Mouse (Mus musculus): Measurements from ENCODE around the gene Clip2. TPM values are rescaled to one million over a fixed set of nuclear protein-coding genes. Genes with fewer than 3 reads are reported as not detected.

Clip2 gene
- total RNA-seq, 2 experiments from 2014 or later: 3.0 to 4.2 TPM

DNA sequence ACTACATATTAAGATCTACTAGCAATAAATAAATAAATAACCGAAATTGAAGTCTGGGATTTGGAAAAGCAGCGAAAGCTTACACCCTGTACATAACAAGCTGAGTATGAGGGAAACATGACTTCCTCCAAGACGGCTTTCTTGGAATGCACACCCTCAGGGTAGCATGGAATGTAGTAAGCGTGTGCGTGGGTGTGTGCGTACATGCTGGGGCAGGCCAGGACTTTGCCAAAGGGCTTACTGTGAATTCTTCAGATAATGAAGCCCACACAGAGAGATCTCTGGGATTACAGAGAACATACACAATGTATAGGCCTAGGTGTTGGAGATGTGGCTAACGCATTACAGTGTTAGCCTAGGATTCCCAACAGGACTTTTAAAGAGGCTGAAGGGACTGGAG lies 25.3 kb upstream of the Clip2 start:
- DNase-seq: no peak
- no peak overlapping the region for H3K27ac ChIP-seq
- no peak for TF ChIP-seq CTCF (IDR thresholded peaks at IDR 0.05)
- intact Hi-C loops (cut with DNase I): no loop called here
- H3K4me3 ChIP-seq: no peak overlapping the region

DNA sequence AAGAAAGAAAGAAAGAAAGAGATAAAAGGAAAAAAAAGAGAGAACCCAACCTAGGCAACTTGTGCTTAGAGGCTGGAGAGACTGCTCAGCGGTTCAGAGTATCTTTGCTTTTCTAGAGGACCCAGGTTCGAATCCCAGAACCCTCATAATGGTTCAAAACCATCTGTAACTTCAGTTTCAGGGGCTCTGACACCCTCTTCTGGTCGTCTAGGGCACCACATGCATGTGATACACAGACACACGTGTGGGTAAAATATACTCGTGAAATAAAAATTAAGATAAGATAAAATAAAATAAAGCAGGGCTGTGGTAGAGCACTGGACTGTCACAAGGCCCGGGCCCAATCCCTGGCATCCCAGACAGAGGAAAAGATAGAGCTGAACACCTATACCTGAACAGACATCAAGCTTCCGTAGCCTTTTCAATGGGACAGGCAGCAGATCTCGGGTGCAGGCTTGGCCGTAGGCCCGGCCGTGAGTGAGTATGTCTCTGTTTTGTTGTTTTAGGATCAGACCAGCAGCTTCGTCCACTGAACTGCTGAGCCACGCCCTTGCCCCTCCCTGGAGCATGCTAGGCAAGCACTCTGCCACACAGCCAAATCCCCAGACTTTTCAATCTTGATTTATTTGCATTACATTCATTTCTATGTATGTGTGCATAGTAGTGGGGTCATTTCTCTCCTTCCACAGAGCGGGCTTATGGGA lies 24.4 kb upstream of the Clip2 start:
- TF ChIP-seq CTCF (IDR thresholded peaks at IDR 0.05): no peak
- DNase-seq: no peak
- Histone ChIP-seq H3K4me3 (no peak overlapping the region), H3K27ac (no peak overlapping the region)
- intact Hi-C loops (cut with DNase I): no loop called here

DNA sequence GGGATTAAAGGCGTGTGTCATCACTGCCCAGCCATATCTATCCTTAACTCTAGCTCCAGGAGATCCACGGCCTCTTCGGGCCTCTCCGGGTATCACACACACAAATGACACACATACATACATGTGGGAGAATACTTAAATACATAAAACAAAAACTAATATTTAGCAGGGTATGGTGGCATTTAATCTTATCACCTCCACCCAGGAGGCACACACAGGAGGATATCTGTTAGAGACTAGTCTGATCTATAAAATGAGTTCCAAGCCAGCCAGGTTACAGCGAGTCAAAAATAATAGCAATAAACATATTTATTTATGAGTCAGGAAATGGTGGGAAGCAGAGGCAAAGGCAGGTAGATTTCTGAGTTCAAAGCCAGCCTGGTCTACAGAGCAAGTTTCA lies 23.6 kb upstream of the Clip2 start:
- no peak for DNase-seq
- H3K4me3 ChIP-seq: no peak overlapping the region
- intact Hi-C loops (cut with DNase I): no loop called here
- no peak for TF ChIP-seq CTCF (IDR thresholded peaks at IDR 0.05)
- no peak overlapping the region for H3K27ac ChIP-seq

DNA sequence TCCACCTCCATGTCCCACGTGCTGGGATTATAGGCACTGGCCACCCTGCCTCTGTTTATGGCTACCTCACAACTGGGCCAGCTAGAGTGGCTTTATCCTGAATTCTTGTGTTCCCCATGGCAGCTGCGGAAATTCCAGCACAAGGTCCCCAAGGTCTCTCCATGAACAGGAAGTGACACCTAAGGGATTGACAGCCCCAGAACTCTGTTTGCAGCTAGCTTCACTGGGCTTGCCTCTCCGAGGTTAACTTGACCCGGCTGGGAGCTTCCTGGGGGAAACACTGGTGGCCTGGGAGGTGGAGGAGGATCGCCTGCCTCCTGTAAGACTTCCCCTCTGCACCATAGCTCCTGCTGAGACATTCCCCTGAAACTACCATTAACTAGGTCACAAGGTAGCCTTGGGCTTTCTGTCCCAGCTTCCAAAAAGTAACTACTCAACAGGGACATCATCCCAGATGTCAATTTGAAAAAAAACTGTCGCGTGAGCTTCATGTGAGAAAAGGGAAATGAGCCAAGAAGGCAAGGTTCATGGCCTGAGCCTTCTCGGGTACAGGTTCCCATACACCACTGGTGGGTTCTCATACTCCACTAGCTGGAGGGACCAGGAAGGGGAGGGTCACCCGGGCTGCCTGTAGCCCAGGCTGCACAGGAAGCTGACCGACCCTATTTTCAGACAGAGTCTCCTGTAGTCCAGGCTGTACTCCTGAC lies 20.4 kb upstream of the Clip2 start:
- intact Hi-C loops (cut with DNase I): loop anchor here (1.0 kb wide), 1 partner anchor 17 kb away; no protein-coding TSS in a partner anchor
- DNase-seq: no peak
- no peak for TF ChIP-seq CTCF (IDR thresholded peaks at IDR 0.05)
- H3K4me3 ChIP-seq: peak overlapping the region; percentile 87
- H3K27ac ChIP-seq: peak overlapping the region; percentile 83

DNA sequence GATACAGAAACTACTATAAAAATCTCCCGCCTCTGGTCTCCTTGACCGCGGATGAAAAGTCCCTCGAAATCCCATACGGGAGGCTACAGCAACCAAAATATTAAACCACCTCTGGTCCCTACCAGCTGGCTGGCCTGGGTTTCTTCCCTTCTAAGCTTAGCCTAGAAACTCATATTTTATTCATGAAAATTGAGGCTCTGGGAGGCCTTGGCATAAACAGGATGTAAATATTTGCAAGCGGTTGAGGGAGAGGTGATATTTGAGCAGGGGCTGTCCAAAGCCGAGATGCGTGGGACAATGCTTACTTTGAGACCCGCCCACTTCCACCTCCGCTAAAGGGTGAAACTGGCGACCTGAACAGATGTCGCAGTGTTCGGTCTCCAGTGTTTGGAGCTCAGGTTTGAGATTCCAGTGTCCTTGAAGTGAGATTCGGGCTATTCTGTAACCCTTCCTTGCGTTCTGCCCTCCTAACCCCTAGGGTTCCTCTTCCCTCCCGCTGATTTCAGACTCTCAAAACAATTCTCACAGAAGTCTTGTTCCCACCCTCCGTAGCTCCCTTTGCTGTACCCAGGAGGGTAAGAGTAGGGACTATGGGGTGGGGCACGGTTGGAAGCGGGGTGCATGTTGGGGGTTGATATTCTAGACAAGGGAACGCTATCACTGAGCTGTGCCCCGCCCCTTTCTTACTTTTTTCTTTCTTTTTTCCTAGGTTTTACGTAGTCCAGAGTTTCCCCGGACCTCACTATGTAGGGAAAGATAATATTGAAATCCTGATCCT lies 19.7 kb upstream of the Clip2 start:
- intact Hi-C loops (cut with DNase I): loop anchor here (1.0 kb wide), 1 partner anchor 17 kb away; no protein-coding TSS in a partner anchor
- no peak for TF ChIP-seq CTCF (IDR thresholded peaks at IDR 0.05)
- H3K4me3 ChIP-seq: peak overlapping the region; percentile 87
- H3K27ac ChIP-seq: peak overlapping the region; percentile 83
- peak; percentile 43 for DNase-seq

DNA sequence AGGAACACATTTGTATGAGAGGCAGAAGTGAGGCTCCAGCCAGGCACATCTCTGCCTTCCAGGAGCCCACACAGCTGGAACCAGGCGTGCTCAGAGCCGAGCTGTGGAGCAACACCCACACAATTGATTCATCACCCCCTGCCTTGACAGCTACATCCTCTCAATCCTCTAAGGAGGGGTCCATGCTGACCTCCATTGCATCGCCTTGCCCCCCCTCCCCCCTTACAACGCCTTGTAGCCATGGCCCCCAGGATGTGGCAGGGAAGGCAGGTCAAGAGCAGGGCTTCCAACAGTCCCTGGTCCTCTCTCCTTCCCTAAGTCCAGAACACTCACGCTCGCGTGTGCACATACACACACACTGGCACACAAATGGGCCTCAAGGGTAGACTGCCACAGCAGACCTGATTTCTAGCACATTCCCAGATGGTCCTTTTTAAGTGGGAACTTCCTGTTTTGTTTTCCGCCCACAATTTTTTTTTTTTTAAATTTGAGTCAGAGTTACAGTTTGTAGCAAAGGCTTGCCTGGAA lies 16.8 kb upstream of the Clip2 start:
- DNase-seq: peak; percentile 35
- intact Hi-C loops (cut with DNase I): no loop called here
- no peak overlapping the region for H3K4me3 ChIP-seq
- no peak for TF ChIP-seq CTCF (IDR thresholded peaks at IDR 0.05)
- peak overlapping the region; percentile 64 for H3K27ac ChIP-seq

DNA sequence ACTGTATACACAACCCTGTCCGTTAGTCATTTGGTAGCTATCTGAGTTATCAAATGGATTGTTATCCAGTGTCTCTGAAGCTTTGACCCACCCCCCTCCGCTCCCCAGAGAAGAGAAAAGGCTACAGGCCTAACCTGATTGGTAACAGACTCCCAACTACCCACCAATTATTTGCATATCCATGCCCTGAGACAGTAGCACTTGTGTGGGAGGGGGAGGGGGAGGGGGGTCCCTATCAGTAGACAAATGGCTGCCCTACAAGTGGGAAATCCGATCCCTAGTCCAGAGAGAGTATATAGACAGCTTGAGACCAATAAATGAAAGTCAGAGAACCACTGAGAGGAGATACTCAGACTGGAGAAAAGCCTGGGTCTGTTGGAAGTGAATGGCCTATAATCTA lies 15.8 kb upstream of the Clip2 start:
- no peak for DNase-seq
- TF ChIP-seq CTCF (IDR thresholded peaks at IDR 0.05): no peak
- intact Hi-C loops (cut with DNase I): no loop called here
- no peak overlapping the region for H3K4me3 ChIP-seq
- no peak overlapping the region; the same call in 1 of the 2 replicates for H3K27ac ChIP-seq

DNA sequence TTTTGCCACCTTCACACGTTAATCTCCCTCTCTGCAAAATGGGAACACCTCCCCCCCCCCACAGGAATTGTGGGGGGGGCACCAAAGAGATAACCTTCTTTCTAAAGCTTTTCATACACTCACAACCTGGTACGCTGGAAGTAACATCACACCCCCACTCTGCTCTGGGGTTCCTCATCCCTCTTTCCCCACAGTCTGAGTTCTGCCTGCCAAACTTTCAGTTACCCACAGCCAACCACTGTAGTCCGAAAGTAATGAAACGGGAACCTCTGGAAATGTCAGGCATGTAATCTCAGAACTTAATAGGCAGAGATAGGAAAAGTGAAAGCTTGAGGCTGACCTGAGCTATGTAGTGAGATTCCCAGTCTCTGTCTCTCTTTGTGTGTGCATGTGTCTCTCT lies 15.2 kb upstream of the Clip2 start:
- no peak for TF ChIP-seq CTCF (IDR thresholded peaks at IDR 0.05)
- intact Hi-C loops (cut with DNase I): no loop called here
- H3K27ac ChIP-seq: no peak overlapping the region
- DNase-seq: no peak
- H3K4me3 ChIP-seq: no peak overlapping the region

DNA sequence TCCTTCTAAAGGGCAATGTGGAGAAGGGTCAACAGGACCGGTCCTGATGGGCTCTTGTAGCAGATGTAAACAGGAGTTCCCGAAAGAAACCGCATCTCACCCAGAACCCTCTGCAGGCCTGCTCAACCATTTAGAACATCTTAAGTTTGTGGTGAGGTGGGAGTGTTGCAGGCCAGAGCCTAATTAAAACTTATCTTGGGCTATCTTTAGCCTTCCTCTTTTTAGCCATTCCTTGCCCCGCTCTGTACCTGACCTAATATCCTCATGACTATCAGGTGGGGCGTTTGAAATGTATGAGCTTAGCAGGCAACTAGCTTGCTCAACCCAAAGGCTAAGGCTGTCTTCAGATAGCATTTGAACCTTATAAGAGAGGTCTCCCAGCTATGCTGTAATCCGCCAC lies 13.5 kb upstream of the Clip2 start:
- H3K27ac ChIP-seq: no peak overlapping the region
- no peak for DNase-seq
- no peak overlapping the region for H3K4me3 ChIP-seq
- no peak for TF ChIP-seq CTCF (IDR thresholded peaks at IDR 0.05)
- intact Hi-C loops (cut with DNase I): no loop called here

DNA sequence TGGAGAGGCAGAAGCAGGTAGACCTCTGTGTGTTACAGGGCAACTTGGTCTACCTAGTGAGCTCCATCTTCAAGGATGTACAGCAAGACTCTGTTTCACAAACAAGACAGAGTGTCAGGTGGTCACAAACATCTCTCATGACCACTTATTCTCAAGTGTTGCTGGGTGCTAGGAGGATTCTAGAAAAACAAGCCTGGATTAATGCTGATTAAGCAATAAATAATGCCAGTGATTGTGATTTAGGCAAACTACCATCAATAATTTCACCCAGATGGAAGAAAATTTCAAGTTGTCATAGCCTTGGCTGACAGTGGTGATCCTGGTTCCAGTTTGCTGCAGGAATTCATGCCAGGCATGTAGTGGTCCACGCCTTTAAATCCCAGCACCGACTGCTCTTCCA lies 12.0 kb upstream of the Clip2 start:
- Histone ChIP-seq H3K27ac (no peak overlapping the region), H3K4me3 (no peak overlapping the region)
- no peak for TF ChIP-seq CTCF (IDR thresholded peaks at IDR 0.05)
- no peak for DNase-seq
- intact Hi-C loops (cut with DNase I): no loop called here

DNA sequence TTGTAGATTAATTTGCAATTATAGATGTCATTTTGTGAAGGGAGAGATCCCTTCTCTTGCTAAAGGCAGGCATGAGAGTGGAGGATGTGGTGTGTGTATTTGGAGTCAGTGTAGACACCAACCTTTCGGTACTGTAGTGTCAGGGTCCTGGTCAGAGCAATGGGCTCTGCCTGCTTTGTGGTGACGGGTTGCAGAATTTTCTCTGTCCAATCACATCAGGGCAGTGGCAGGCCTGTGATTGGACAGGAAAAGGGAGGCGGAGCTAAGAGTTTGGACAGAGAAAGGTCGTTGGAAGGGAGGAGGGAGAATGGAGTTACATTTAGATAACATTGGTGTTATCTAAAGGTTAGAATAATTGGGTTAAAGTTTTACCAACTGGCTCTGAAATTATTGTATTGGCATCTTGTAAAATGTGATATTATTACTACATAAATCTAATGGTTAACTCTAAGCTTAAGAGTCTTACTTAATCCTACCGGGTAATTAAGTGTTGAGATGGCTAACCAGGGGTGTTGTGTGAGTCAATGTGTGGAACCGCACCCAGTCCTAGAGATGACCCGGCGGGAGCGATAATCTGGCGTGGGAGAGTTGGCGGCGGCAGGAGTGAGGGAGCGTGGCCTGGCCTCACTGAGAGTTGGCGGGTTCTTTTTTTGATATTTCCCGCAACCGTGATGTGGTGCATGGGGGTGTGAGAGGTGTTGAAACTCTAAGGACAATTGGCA lies 8.4 kb upstream of the Clip2 start:
- no peak for TF ChIP-seq CTCF (IDR thresholded peaks at IDR 0.05)
- Histone ChIP-seq H3K4me3 (no peak overlapping the region), H3K27ac (no peak overlapping the region)

DNA sequence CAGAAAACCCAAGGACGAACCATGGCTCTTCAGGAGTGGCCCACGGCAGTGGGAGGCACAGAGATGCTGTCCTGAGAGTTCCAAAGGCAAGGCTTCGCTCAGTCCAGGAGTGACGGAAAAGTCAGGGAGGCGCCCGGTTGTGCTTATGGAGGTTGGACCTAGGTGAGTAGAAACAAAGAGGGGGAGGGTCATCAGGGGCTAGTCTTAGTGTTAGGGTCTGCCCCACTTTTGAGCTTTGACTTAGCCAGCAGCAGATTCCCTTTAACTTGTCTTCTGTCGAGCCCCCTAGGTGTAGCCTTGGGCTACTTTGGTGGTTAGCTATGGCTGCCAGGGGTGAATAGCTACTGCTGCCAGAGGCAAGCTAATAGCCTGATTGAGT lies 7.8 kb upstream of the Clip2 start, which contains the start of gene Syna:
TSS of gene Syna (minus strand) at position 101 of the 379 bp plus-strand sequence.
- intact Hi-C loops (cut with DNase I): no loop called here
- Histone ChIP-seq H3K27ac (no peak within 1 kb of the TSS), H3K4me3 (no peak within 1 kb of the TSS)
- TF ChIP-seq CTCF (IDR thresholded peaks at IDR 0.05): no peak
- no peak for DNase-seq

More for the DNA sequence above, 8.4 kb upstream of the Clip2 start:
- no peak for DNase-seq
- intact Hi-C loops (cut with DNase I): no loop called here

Measured in gastrocnemius, adult 2 months (tissue).